Mouse (Mus musculus) hindbrain, embryonic 11.5 days (tissue): ENCODE measurements around the gene Zbtb22. TPM values are rescaled to one million over a fixed set of nuclear protein-coding genes. Genes with fewer than 3 reads are reported as not detected.

Source experiments
- ATAC-seq: fragments of 200-750 bp; cut with Nextera tagmentation; 2 replicates; pipeline ENCODE4 v1.8.0; 2017; ENCODE audit warnings: mild to moderate bottlenecking, moderate TSS enrichment, moderate library complexity; ENCODE audit not compliant: low FRiP score
- DNase-seq: peaks from one replicate; pipeline ENCODE4 v3.0.0-alpha.2; 2015; ENCODE audit warnings: low spot score
- H3K27ac ChIP-seq: fragments of 300-500 bp; sonication (generic); 2 replicates; pipeline ENCODE4 v1.5.1; 2014; ENCODE audit warnings: mild to moderate bottlenecking, low read depth, low read length
- H3K27me3 ChIP-seq: fragments of 300-500 bp; sonication (generic); 2 replicates; pipeline ENCODE4 v1.6.1; 2014; ENCODE audit warnings: mild to moderate bottlenecking, low read length, moderate library complexity, mixed read lengths; ENCODE audit not compliant: control insufficient read depth, insufficient read depth
- H3K36me3 ChIP-seq: fragments of 300-500 bp; sonication (generic); 2 replicates; pipeline ENCODE4 v1.6.1; 2014; ENCODE audit warnings: mild to moderate bottlenecking, low read length, moderate library complexity, mixed read lengths; ENCODE audit not compliant: control insufficient read depth, insufficient read depth
- H3K4me1 ChIP-seq: fragments of 300-500 bp; sonication (generic); replicated peaks from 2 replicates; pipeline ENCODE4 v1.6.1; 2014; ENCODE audit warnings: low read length, mixed read lengths; ENCODE audit not compliant: control insufficient read depth, insufficient read depth
- H3K4me2 ChIP-seq: fragments of 300-500 bp; sonication (generic); replicated peaks from 2 replicates; pipeline ENCODE4 v1.6.1; 2014; ENCODE audit warnings: mild to moderate bottlenecking, low read depth, low read length
- H3K4me3 ChIP-seq: fragments of 300-500 bp; sonication (generic); 2 replicates; pipeline ENCODE4 v1.5.1; 2014; ENCODE audit warnings: low read depth, low read length
- H3K9ac ChIP-seq: fragments of 300-500 bp; sonication (generic); 2 replicates; pipeline ENCODE4 v1.6.1; 2014; ENCODE audit warnings: low read depth, low read length
- H3K9me3 ChIP-seq: fragments of 300-500 bp; sonication (generic); 2 replicates; pipeline ENCODE4 v1.6.1; 2016; ENCODE audit warnings: low read length; ENCODE audit not compliant: control insufficient read depth
- WGBS: fragments of 180-500 bp; shearing (Covaris S2); extraction: QIAGEN DNeasy Blood & Tissue Kit; methylation state at CpG from one replicate; pipeline ENCODE4 v1.1.7; 2014; 5-methylcytosine and 5-hydroxymethylcytosine counted together
- polyA plus RNA-seq: library from polyadenylated mRNA; unstranded; fragments of >200 nt; fragmentation: Nextera tagmentation; extraction: Ambion mirVana; gene quantifications from 2 replicates; pipeline ENCODE4 v1.2.1, GENCODE M21; 2014

Gene Zbtb22
- polyA plus RNA-seq, 1 experiment from 2014 or later = 8.1 TPM

DNA sequence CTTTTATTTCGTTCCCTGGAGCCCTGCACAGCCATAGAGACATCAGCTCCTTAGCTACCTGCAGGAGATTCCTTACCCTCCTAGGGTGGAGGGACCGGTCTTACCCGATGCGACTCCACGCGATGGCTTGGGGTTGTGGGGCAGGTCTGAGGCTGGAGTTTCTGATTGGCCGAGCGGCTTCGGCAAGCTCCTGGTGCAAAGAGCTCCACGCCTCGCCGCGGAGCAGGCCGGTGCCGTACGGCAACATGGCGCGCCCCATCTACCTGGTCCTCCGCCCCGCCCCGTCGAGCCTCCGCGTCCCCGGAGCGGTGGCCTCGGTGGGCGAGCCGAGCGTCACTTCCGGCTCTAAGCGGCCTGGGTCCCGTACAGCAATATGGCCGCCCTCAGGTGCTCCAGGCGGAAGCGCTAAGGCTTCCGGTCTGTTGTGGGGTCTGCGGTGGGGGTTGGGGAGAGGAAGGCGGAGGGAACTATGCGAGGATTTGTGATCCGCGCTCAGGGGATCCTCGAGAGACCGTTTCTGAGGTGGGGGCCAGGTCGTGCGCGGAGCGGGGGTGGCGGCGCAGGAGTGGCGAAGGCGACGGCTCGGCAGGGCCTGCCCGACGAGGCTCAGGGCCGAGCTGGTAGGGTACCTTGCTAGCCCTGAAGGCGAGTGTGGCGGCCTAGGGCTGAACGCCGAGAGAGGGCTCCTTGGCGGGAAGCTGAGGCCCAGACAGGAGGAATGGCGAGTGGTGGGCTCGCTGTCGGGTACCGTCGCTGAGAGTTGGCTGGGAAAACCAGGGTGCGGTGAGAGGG lies 6.4 kb upstream of the Zbtb22 start, which contains the start of gene Daxx:
Gene Daxx, plus strand, starts transcription at position 338 of the 792 bp plus-strand sequence.
- ATAC-seq (peak; percentile 97), DNase-seq (peak; percentile 99)
- no peaks in the 10 kb centered on the region for H3K9me3 ChIP-seq
- H3K4me2 ChIP-seq = peak within 1 kb of the TSS; percentile 96
- peaks cover 6% of the 10 kb centered on the region for H3K4me1 ChIP-seq
- peak within 1 kb of the TSS; percentile 87 for H3K4me3 ChIP-seq
- peak within 1 kb of the TSS; percentile 87 for H3K9ac ChIP-seq
- H3K27me3 ChIP-seq = no peaks in the 10 kb centered on the region
- 1% methylated on average over 68 of the region's 68 CpGs for WGBS
- H3K27ac ChIP-seq = peak within 1 kb of the TSS; percentile 84
- peaks cover 17% of the 10 kb centered on the region for H3K36me3 ChIP-seq

DNA sequence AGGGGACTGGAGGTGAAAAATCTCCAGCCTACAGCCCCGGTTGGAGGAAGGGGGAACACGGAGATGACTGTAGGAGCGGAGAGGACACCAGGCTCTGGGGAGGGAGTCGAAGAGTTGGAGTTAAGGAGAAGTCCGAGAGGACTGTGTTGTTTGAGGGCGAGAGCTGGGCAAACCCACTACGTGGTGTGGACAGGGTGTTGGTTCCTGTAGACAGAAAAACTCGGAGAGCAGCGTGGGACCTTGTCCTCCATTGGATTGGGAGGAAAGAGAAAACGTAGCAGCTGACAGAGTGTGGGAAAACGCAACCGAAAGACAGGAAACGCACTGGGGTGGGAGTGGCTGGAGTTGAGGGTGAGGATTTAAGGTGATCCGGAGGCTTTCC lies 5.8 kb upstream of the Zbtb22 start:
- Histone ChIP-seq H3K9me3 (no peaks in the 10 kb centered on the region), H3K9ac (peak overlapping the region; percentile 87), H3K4me2 (peak overlapping the region; percentile 96), H3K36me3 (peaks cover 17% of the 10 kb centered on the region), H3K27ac (peak overlapping the region; percentile 70; the same call in 1 of the 2 replicates), H3K27me3 (no peaks in the 10 kb centered on the region), H3K4me1 (peaks cover 6% of the 10 kb centered on the region), H3K4me3 (peak overlapping the region; percentile 87)
- ATAC-seq (no peak), DNase-seq (no peak)
- WGBS = under 1% methylated on average over 14 of the region's 14 CpGs

DNA sequence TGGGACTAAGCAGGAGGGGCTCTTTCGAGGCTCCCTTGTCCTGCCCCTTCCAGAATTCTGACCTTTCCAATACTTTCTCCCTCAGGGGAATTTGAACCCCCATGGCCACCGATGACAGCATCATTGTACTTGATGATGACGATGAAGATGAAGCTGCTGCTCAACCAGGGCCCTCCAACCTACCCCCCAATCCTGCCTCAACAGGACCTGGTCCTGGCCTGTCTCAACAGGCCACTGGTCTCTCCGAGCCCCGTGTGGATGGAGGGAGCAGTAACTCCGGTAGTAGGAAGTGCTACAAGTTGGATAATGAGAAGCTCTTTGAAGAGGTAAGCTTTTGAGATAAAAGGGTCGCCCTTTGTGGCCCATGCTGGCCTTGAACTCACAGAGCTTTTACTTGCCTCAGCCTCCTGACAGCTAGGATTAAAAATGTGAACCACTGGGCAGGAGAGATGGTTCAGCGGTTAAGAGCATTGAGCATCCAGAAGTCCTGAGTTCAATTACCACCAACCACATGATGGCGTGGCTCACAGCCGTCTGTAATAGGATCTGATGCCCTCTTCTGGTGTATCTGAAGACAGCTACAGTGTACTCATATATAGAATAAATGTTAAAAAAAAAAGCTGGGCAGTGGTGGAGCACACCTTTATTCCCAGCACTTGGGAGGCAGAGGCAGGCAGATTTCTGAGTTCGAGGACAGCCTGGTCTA lies 5.2 kb upstream of the Zbtb22 start:
- 57% methylated on average over 11 of the region's 11 CpGs for WGBS
- H3K4me2 ChIP-seq = peak overlapping the region; percentile 96
- H3K4me1 ChIP-seq = peaks cover 6% of the 10 kb centered on the region
- no peak overlapping the region for H3K27ac ChIP-seq
- no peak for DNase-seq
- H3K4me3 ChIP-seq = peak overlapping the region; percentile 87
- H3K9ac ChIP-seq = peak overlapping the region; percentile 87; the same call in 1 of the 2 replicates
- peaks cover 17% of the 10 kb centered on the region for H3K36me3 ChIP-seq
- ATAC-seq = no peak
- H3K27me3 ChIP-seq = no peaks in the 10 kb centered on the region
- no peaks in the 10 kb centered on the region for H3K9me3 ChIP-seq

DNA sequence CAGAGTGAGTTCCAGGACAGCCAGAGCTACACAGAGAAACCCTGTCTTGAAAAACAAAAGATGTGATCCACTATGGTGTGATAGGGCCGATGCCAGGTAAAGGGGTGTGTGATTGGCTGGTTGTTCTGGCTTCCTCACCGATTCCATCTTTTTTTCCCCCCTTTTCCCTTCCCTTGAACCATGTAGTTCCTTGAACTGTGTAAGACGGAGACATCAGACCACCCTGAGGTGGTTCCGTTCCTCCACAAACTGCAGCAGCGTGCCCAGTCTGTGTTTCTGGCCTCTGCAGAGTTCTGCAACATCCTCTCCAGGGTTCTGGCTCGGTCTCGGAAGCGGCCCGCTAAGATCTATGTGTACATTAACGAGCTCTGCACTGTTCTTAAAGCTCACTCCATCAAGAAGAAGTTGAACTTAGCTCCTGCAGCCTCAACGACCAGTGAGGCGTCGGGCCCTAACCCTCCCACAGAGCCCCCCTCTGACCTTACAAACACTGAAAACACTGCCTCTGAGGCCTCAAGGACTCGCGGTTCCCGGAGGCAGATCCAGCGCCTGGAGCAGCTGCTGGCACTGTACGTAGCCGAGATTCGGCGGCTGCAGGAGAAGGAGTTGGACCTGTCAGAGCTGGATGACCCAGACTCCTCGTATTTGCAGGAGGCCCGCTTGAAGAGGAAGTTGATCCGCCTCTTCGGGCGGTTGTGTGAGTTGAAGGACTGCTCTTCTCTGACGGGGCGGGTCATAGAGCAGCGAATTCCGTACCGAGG lies 4.5 kb upstream of the Zbtb22 start:
- H3K4me3 ChIP-seq = no peak overlapping the region
- no peak for DNase-seq
- H3K36me3 ChIP-seq = peaks cover 17% of the 10 kb centered on the region
- H3K27ac ChIP-seq = no peak overlapping the region
- ATAC-seq = no peak
- 89% methylated on average over 31 of the region's 31 CpGs for WGBS
- no peaks in the 10 kb centered on the region for H3K9me3 ChIP-seq
- no peak overlapping the region for H3K9ac ChIP-seq
- no peak overlapping the region for H3K4me2 ChIP-seq
- H3K27me3 ChIP-seq = no peaks in the 10 kb centered on the region
- peaks cover 6% of the 10 kb centered on the region for H3K4me1 ChIP-seq

DNA sequence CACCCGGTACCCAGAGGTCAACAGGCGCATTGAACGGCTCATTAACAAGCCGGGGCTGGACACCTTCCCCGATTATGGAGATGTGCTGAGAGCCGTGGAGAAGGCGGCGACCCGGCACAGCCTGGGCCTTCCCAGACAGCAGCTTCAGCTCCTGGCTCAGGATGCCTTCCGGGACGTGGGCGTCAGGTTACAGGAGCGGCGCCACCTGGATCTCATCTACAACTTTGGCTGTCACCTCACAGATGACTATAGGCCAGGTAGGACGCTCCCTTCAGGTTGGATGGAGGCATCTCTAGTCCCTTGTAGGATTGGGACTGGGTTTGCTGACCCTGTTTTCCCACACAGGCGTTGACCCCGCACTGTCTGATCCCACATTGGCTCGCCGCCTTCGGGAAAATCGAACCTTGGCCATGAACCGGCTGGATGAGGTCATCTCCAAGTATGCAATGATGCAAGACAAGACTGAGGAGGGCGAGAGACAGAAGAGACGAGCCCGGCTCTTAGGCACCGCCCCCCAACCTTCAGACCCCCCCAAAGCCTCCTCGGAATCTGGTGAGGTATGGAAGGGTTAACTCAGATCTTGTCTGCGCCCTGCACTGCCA lies 3.8 kb upstream of the Zbtb22 start:
- H3K9ac ChIP-seq = no peak overlapping the region
- WGBS = 92% methylated on average over 28 of the region's 28 CpGs
- ATAC-seq = no peak
- H3K4me2 ChIP-seq = no peak overlapping the region
- peaks cover 17% of the 10 kb centered on the region for H3K36me3 ChIP-seq
- H3K27me3 ChIP-seq = no peaks in the 10 kb centered on the region
- no peaks in the 10 kb centered on the region for H3K9me3 ChIP-seq
- DNase-seq = no peak
- no peak overlapping the region for H3K4me3 ChIP-seq
- peaks cover 8% of the 10 kb centered on the region for H3K4me1 ChIP-seq
- no peak overlapping the region for H3K27ac ChIP-seq

DNA sequence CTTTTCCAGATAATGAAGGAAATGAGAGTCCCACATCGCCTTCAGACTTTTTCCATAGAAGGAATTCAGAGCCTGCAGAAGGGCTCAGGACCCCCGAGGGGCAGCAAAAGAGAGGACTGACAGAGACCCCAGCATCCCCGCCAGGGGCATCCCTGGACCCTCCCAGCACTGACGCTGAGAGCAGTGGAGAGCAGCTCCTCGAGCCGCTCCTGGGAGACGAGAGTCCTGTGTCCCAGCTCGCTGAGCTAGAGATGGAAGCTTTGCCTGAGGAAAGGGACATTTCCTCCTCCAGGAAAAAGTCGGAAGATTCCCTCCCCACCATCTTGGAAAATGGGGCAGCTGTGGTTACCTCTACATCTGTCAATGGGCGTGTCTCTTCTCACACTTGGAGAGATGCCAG lies 2.4 kb upstream of the Zbtb22 start:
- H3K4me3 ChIP-seq = no peak overlapping the region; the same call in 1 of the 2 replicates
- no peaks in the 10 kb centered on the region for H3K9me3 ChIP-seq
- WGBS = 91% methylated on average over 10 of the region's 10 CpGs
- H3K36me3 ChIP-seq = peaks cover 17% of the 10 kb centered on the region
- no peak overlapping the region for H3K9ac ChIP-seq
- no peak overlapping the region for H3K27ac ChIP-seq
- no peak overlapping the region for H3K4me2 ChIP-seq
- no peaks in the 10 kb centered on the region for H3K27me3 ChIP-seq
- DNase-seq (no peak), ATAC-seq (no peak)
- H3K4me1 ChIP-seq = peaks cover 14% of the 10 kb centered on the region

DNA sequence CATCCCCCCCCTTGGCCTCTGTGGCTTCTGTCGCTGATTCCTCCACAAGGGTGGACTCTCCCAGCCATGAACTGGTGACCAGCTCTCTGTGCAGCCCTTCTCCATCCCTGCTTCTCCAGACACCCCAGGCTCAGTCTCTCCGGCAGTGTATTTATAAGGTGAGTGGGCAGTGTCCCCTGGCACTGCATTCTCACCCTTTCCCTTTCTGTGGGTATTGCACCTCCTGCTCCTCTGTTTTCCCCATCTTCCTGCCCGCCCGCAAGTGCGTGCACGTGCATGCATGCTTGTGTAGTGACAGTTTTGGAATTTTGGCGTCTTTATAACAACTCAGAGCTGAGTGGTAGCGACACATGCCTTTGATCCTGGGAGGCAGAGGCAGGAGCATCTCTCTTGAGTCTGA lies 1.8 kb upstream of the Zbtb22 start:
- H3K36me3 ChIP-seq = peaks cover 17% of the 10 kb centered on the region
- H3K27ac ChIP-seq = no peak overlapping the region
- DNase-seq = no peak
- H3K9ac ChIP-seq = no peak overlapping the region
- H3K4me3 ChIP-seq = no peak overlapping the region; the same call in 1 of the 2 replicates
- no peaks in the 10 kb centered on the region for H3K9me3 ChIP-seq
- no peak overlapping the region for H3K4me2 ChIP-seq
- WGBS = 98% methylated on average over 8 of the region's 8 CpGs
- no peak for ATAC-seq
- H3K27me3 ChIP-seq = no peaks in the 10 kb centered on the region
- peaks cover 15% of the 10 kb centered on the region for H3K4me1 ChIP-seq

DNA sequence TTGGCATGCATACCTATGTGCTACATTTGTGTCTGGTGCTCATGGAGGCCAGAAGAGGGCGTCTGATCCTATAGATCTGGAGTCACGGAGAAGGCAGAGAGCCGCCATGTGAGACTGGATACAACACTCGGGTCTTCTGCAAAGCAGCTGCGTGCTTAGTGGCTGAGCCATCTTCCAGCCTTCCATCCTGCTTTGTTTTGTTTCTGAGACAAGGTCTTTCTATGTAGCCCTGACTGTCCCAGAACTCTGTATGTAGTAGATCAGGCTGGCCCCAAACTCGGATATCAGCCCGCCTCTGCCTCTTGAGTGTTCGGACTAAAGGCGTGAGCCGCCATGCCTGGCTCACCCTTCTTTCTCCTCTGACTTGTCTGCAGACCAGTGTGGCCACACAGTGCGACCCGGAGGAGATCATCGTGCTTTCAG lies 724 bp upstream of the Zbtb22 start:
- H3K27ac ChIP-seq = no peak overlapping the region
- ATAC-seq (no peak), DNase-seq (no peak)
- H3K4me2 ChIP-seq = peak overlapping the region; percentile 59; the same call in 1 of the 2 replicates
- no peaks in the 10 kb centered on the region for H3K27me3 ChIP-seq
- H3K4me3 ChIP-seq = peak overlapping the region; percentile 64; the same call in 1 of the 2 replicates
- H3K36me3 ChIP-seq = peaks cover 17% of the 10 kb centered on the region
- WGBS = 73% methylated on average over 13 of the region's 13 CpGs
- H3K9me3 ChIP-seq = no peaks in the 10 kb centered on the region
- no peak overlapping the region for H3K9ac ChIP-seq
- H3K4me1 ChIP-seq = peaks cover 20% of the 10 kb centered on the region
